Mouse (Mus musculus): Measurements from ENCODE around the gene Tec. TPM values are rescaled to one million over a fixed set of nuclear protein-coding genes. Genes with fewer than 3 reads are reported as not detected.
A peak's percentile ranks its signal among the peaks of the same experiment; 100 is the strongest.
"Not testable (repeated sequence)": the region's sequence is repeated elsewhere in the genome, so short reads cannot be mapped to it uniquely, and the experiment has no call there.

Gene Tec
- polyA plus RNA-seq, 2 experiments from 2014 or later: 11.5 to 19.9 TPM

- no peak for ATAC-seq
Observed at GRCm38 (mm10) chr5:72818513-72819180, 49.6 kb downstream of the Tec start.

GRCm38 (mm10) chr5:72817523-72818091 is 50.7 kb downstream of the Tec start:
- peak; percentile 87 for ATAC-seq

- not testable (repeated sequence) for ATAC-seq
Observed at GRCm38 (mm10) chr5:72816960-72817359, 51.3 kb downstream of the Tec start.

- no peak for ATAC-seq
Observed at GRCm38 (mm10) chr5:72816491-72816890, 51.8 kb downstream of the Tec start.

GRCm38 (mm10) chr5:72816046-72816445 is 52.2 kb downstream of the Tec start:
- no peak for ATAC-seq

GRCm38 (mm10) chr5:72815361-72815760 is 52.9 kb downstream of the Tec start:
- no peak for ATAC-seq

- no peak for ATAC-seq
Observed at GRCm38 (mm10) chr5:72814072-72814471, 54.2 kb downstream of the Tec start.

GRCm38 (mm10) chr5:72812908-72813307 is 55.4 kb downstream of the Tec start:
- ATAC-seq: peak; percentile 77

GRCm38 (mm10) chr5:72812328-72812727 is 56.0 kb downstream of the Tec start:
- no peak for ATAC-seq

GRCm38 (mm10) chr5:72811397-72811796 is 56.9 kb downstream of the Tec start:
- ATAC-seq: no peak

GRCm38 (mm10) chr5:72810990-72811389 is 57.3 kb downstream of the Tec start:
- no peak for ATAC-seq

GRCm38 (mm10) chr5:72809480-72809879 is 58.8 kb downstream of the Tec start:
- no peak for ATAC-seq

GRCm38 (mm10) chr5:72808456-72809111 is 59.7 kb downstream of the Tec start:
- ATAC-seq: no peak

GRCm38 (mm10) chr5:72802851-72803250 is 65.4 kb downstream of the Tec start:
- peak; percentile 56 for ATAC-seq

GRCm38 (mm10) chr5:72798563-72798962 is 69.7 kb downstream of the Tec start:
- no peak for ATAC-seq

GRCm38 (mm10) chr5:72796186-72796613 is 72.1 kb downstream of the Tec start:
- ATAC-seq: peak; percentile 68

- ATAC-seq: peak; percentile 23
Observed at GRCm38 (mm10) chr5:72793309-72793850, 74.9 kb downstream of the Tec start.

- ATAC-seq: no peak
Observed at GRCm38 (mm10) chr5:72791789-72792188, 76.5 kb downstream of the Tec start.

- ATAC-seq: no peak
Observed at GRCm38 (mm10) chr5:72791386-72791785, 76.9 kb downstream of the Tec start.

GRCm38 (mm10) chr5:72785451-72785850 is 82.8 kb downstream of the Tec start:
- no peak for ATAC-seq

- ATAC-seq: no peak
Observed at GRCm38 (mm10) chr5:72784719-72785118, 83.6 kb downstream of the Tec start.

GRCm38 (mm10) chr5:72783957-72784356 is 84.3 kb downstream of the Tec start:
- no peak for ATAC-seq

- no peak for ATAC-seq
Observed at GRCm38 (mm10) chr5:72783123-72783522, 85.2 kb downstream of the Tec start.

- no peak for ATAC-seq
Observed at GRCm38 (mm10) chr5:72781776-72782175, 86.5 kb downstream of the Tec start.
